Mouse (Mus musculus) kidney, embryonic 16.5 days (tissue): ENCODE measurements around the gene Atg4a-ps. TPM values are rescaled to one million over a fixed set of nuclear protein-coding genes. Genes with fewer than 3 reads are reported as not detected.

ENCODE experiments used
- ATAC-seq: fragments of 200-750 bp; cut with Nextera tagmentation; 2 replicates; pipeline ENCODE4 v1.8.0; 2017; ENCODE audit warnings: moderate TSS enrichment; ENCODE audit not compliant: low FRiP score, low TSS enrichment
- H3K27ac ChIP-seq: fragments of 300-500 bp; sonication (generic); 2 replicates; pipeline ENCODE4 v1.5.1; 2014; ENCODE audit warnings: low read length
- H3K27me3 ChIP-seq: fragments of 300-500 bp; sonication (generic); 2 replicates; pipeline ENCODE4 v1.6.1; 2014; ENCODE audit warnings: low read length, control low read depth, mixed read lengths; ENCODE audit not compliant: insufficient read depth
- H3K36me3 ChIP-seq: fragments of 300-500 bp; sonication (generic); 2 replicates; pipeline ENCODE4 v1.6.1; 2014; ENCODE audit warnings: low read length, control low read depth, mixed read lengths; ENCODE audit not compliant: insufficient read depth
- H3K4me1 ChIP-seq: fragments of 300-500 bp; sonication (generic); 2 replicates; pipeline ENCODE4 v1.6.1; 2014; ENCODE audit warnings: low read length, control low read depth, mixed read lengths; ENCODE audit not compliant: insufficient read depth
- H3K4me2 ChIP-seq: fragments of 300-500 bp; sonication (generic); replicated peaks from 2 replicates; pipeline ENCODE4 v1.6.1; 2014; ENCODE audit warnings: low read depth, low read length
- H3K4me3 ChIP-seq: fragments of 300-500 bp; sonication (generic); 2 replicates; pipeline ENCODE4 v1.5.1; 2014; ENCODE audit warnings: mild to moderate bottlenecking, low read length
- H3K9ac ChIP-seq: fragments of 300-500 bp; sonication (generic); replicated peaks from 2 replicates; pipeline ENCODE4 v1.6.1; 2014; ENCODE audit warnings: low read length
- H3K9me3 ChIP-seq: fragments of 300-500 bp; sonication (generic); 2 replicates; pipeline ENCODE4 v1.6.1; 2016; ENCODE audit warnings: low read length, control low read depth
- WGBS: fragments of 180-500 bp; shearing (Covaris S2); extraction: QIAGEN DNeasy Blood & Tissue Kit; methylation state at CpG from one replicate; pipeline ENCODE4 v1.1.7; 2014; 5-methylcytosine and 5-hydroxymethylcytosine counted together
- polyA plus RNA-seq: library from polyadenylated mRNA; unstranded; fragments of >200 nt; fragmentation: Nextera tagmentation; extraction: Ambion mirVana; gene quantifications from 2 replicates; pipeline ENCODE4 v1.2.1, GENCODE M21; 2015

Atg4a-ps gene
- polyA plus RNA-seq, 1 experiment from 2014 or later, result 0.15 TPM

DNA sequence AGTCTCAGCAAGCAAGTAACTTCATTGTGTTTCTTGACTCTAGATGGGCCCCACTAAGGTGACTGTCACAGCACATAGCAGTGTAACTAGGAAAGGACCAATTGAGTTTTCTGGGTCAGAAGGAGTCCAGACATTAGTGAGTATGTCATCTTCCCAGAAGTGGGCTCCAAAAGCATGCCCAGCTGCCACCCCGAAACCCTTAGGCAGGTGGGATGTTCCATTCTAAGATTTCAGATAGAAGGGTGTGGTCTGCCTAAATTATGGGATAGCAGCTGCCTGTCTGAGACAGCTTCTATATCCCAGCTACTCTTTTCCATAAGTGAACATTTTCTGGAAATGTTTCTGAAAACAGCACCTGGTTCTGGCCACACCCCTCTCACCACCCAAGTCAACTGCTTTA lies 11.6 kb downstream of the Atg4a-ps start:
- no peaks in the 10 kb centered on the region for H3K36me3 ChIP-seq
- no peak overlapping the region for H3K4me2 ChIP-seq
- H3K9ac ChIP-seq, result no peak overlapping the region
- H3K4me3 ChIP-seq, result no peak overlapping the region
- no peaks in the 10 kb centered on the region for H3K9me3 ChIP-seq
- WGBS, result 89% methylated on average over 1 of the region's 1 CpGs
- no peaks in the 10 kb centered on the region for H3K4me1 ChIP-seq
- ATAC-seq, result no peak
- H3K27ac ChIP-seq, result no peak overlapping the region
- no peaks in the 10 kb centered on the region for H3K27me3 ChIP-seq

DNA sequence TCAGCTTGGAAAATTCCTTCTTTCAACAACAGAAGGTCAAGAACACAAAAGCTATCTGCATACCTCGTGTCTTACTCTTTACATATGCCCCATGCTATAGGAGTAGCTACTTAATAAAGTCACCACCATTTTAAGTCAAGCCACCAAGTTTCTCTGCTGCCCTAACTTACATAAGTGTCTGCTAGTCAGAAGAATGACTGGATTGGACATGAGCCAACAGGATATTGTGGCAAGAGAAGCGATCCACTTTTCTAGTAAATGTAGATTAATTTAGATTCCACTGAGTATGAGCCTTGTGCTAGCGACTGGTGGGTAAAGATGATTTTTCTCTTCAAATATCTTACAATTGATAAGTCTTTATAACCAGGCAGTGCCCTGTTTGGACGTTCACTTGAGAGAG lies 12.0 kb downstream of the Atg4a-ps start:
- no peaks in the 10 kb centered on the region for H3K4me1 ChIP-seq
- H3K9me3 ChIP-seq, result no peaks in the 10 kb centered on the region
- ATAC-seq, result no peak
- no peak overlapping the region for H3K9ac ChIP-seq
- no peak overlapping the region for H3K4me3 ChIP-seq
- H3K36me3 ChIP-seq, result no peaks in the 10 kb centered on the region
- WGBS, result 70% methylated on average over 4 of the region's 4 CpGs
- no peaks in the 10 kb centered on the region for H3K27me3 ChIP-seq
- no peak overlapping the region for H3K27ac ChIP-seq
- H3K4me2 ChIP-seq, result no peak overlapping the region

- Histone ChIP-seq H3K4me2 (no peak overlapping the region), H3K27ac (no peak overlapping the region), H3K9ac (no peak overlapping the region), H3K4me3 (no peak overlapping the region), H3K4me1 (no peaks in the 10 kb centered on the region), H3K36me3 (no peaks in the 10 kb centered on the region), H3K9me3 (no peaks in the 10 kb centered on the region), H3K27me3 (no peaks in the 10 kb centered on the region)
- whole genome bisulfite sequencing, result 80% methylated on average over 7 of the region's 7 CpGs
- ATAC-seq, result no peak
These were observed 12.7 kb downstream of the Atg4a-ps start for GRCm38 (mm10) chr3:103633124-103633523.

DNA sequence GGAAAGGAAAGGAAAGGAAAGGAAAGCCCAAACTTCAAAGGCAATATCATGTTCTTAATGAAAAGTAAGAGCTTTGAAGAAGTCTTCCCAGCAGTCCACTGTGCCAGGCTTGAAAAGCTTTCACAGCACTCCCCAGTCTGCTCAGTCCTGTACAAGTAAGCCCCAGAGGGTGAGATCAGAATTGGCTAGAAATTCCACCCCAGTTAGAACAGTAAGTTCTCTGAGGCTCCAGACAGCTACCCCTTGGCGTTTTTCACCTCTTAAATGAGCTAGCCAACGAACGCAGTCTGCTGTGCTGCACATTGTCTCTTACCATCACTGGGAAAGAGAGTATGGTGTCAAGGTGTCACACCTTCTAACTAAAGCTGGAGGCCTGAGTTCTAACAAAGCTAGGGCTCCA lies 18.2 kb downstream of the Atg4a-ps start:
- H3K36me3 ChIP-seq, result no peaks in the 10 kb centered on the region
- H3K4me3 ChIP-seq, result no peak overlapping the region
- H3K27me3 ChIP-seq, result no peaks in the 10 kb centered on the region
- H3K4me1 ChIP-seq, result no peaks in the 10 kb centered on the region
- no peak overlapping the region for H3K4me2 ChIP-seq
- ATAC-seq, result no peak
- 83% methylated on average over 3 of the region's 3 CpGs for WGBS
- H3K9ac ChIP-seq, result no peak overlapping the region
- H3K9me3 ChIP-seq, result no peaks in the 10 kb centered on the region
- H3K27ac ChIP-seq, result no peak overlapping the region

DNA sequence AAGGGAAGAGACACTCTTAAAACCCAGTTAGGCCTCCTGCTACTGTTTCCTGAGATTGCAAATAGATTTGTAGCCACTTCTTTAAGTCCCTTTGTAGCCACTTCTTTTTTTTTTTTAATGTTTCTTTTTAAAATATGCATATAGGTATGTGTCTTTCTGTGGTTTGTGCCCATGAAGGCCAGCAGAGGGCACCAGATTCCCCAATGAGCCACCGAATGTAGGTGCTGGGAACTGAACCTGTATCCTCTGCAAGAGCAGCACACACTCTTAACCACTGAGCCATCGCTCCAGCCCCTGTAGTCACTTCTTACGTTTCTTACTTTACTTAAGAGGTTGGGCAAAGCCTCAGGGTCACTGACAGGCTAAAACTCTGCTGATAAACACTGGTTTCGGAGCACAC lies 19.4 kb downstream of the Atg4a-ps start:
- Histone ChIP-seq H3K9ac (no peak overlapping the region), H3K36me3 (no peaks in the 10 kb centered on the region), H3K4me3 (no peak overlapping the region), H3K27ac (no peak overlapping the region), H3K4me2 (no peak overlapping the region), H3K27me3 (no peaks in the 10 kb centered on the region), H3K9me3 (no peaks in the 10 kb centered on the region), H3K4me1 (no peaks in the 10 kb centered on the region)
- no peak for ATAC-seq
- 96% methylated on average over 4 of the region's 4 CpGs for WGBS

- Histone ChIP-seq H3K9me3 (no peaks in the 10 kb centered on the region), H3K9ac (no peak overlapping the region), H3K27me3 (no peaks in the 10 kb centered on the region), H3K4me2 (no peak overlapping the region), H3K36me3 (no peaks in the 10 kb centered on the region), H3K27ac (no peak overlapping the region), H3K4me1 (no peaks in the 10 kb centered on the region), H3K4me3 (no peak overlapping the region)
- ATAC-seq, result no peak
- whole genome bisulfite sequencing, result 62% methylated on average over 13 of the region's 13 CpGs
These were observed 20.7 kb downstream of the Atg4a-ps start for GRCm38 (mm10) chr3:103625169-103625568.

DNA sequence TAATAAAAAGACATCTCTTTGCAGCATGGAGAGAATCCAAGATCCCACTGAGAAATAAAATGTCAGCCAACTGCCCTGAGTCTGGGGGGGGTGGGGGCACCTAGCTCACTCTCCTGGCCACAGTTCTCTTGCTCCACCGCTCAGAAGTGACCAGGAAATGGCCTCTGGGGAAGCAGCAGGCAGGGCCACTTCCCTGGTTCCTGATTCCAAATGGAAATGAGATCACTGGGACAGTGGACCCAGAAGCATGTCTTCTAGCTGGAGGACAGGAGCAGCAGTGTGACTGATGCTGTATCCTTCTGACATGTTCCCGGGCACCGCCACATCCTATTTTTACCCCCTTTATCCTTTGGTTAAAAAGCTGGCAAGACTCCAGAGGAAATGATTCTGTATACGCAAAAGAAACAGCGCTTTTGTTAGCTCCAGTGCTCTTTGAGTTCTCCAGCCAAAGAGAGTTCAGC lies 21.2 kb downstream of the Atg4a-ps start:
- Histone ChIP-seq H3K4me2 (no peak overlapping the region), H3K9ac (no peak overlapping the region), H3K4me1 (no peaks in the 10 kb centered on the region), H3K4me3 (no peak overlapping the region), H3K27me3 (no peaks in the 10 kb centered on the region), H3K27ac (no peak overlapping the region), H3K9me3 (no peaks in the 10 kb centered on the region), H3K36me3 (no peaks in the 10 kb centered on the region)
- WGBS, result 25% methylated on average over 5 of the region's 5 CpGs
- ATAC-seq, result no peak

DNA sequence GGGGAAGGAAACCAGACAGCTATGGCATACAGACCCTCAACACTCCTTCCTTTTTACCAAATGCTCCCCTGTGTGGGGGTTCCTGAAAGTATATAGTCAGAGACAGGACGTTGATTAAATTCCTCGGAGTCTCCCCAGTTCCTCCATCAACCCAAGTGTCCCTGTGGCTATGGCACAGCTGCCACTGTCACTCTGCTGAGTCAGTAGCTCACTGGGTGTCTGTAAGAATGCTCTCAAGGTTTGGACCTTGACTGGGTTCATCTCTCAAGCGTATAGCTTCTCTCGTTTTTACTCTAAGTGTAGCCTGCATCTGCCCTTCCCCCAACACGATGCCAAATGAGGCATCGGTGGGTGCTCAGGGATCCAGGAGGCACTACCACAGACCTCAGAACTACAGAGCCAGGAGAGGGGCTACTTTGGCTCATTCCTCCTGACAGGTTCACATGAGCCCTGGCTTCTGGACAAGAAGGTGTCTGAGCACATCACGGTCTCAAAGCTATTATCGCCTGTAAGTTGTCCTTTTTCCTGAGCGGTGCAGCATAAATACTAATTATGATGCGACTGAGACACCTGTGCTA lies 21.9 kb downstream of the Atg4a-ps start:
- H3K9ac ChIP-seq, result no peak overlapping the region
- H3K4me3 ChIP-seq, result no peak overlapping the region
- 81% methylated on average over 10 of the region's 10 CpGs for WGBS
- H3K36me3 ChIP-seq, result no peaks in the 10 kb centered on the region
- no peak overlapping the region for H3K27ac ChIP-seq
- no peak overlapping the region for H3K4me2 ChIP-seq
- H3K4me1 ChIP-seq, result no peaks in the 10 kb centered on the region
- no peaks in the 10 kb centered on the region for H3K27me3 ChIP-seq
- ATAC-seq, result no peak
- no peaks in the 10 kb centered on the region for H3K9me3 ChIP-seq

GRCm38 (mm10) chr3:103620101-103620500 lies 25.8 kb downstream of the Atg4a-ps start:
- no peaks in the 10 kb centered on the region for H3K4me1 ChIP-seq
- no peak overlapping the region for H3K4me3 ChIP-seq
- WGBS, result 60% methylated on average over 11 of the region's 11 CpGs
- no peaks in the 10 kb centered on the region for H3K27me3 ChIP-seq
- H3K9me3 ChIP-seq, result no peaks in the 10 kb centered on the region
- no peaks in the 10 kb centered on the region for H3K36me3 ChIP-seq
- H3K9ac ChIP-seq, result no peak overlapping the region
- no peak for ATAC-seq
- H3K27ac ChIP-seq, result no peak overlapping the region
- no peak overlapping the region for H3K4me2 ChIP-seq

- ATAC-seq, result no peak
- H3K9me3 ChIP-seq, result no peaks in the 10 kb centered on the region
These were observed 28.9 kb downstream of the Atg4a-ps start for GRCm38 (mm10) chr3:103616981-103617380.

More at GRCm38 (mm10) chr3:103616981-103617380, 28.9 kb downstream of the Atg4a-ps start:
- Histone ChIP-seq H3K36me3 (no peaks in the 10 kb centered on the region), H3K4me1 (no peaks in the 10 kb centered on the region), H3K27ac (no peak overlapping the region), H3K4me2 (no peak overlapping the region), H3K27me3 (no peaks in the 10 kb centered on the region), H3K4me3 (no peak overlapping the region), H3K9ac (no peak overlapping the region)
- 24% methylated on average over 6 of the region's 6 CpGs for WGBS
